Mouse (Mus musculus): ENCODE measurements around the gene Kcnab2.

Gene Kcnab2

GRCm38 (mm10) chr4:152477466-152478223 lies at the start of gene Kcnab2:
Gene Kcnab2, minus strand, starts transcription at chr4:152477871.
- DNase-seq (ENCODE audit: low spot score in 2 of 2), result peak; percentile 85 to 96

- peak; percentile 19 to 68 for DNase-seq (ENCODE audit: low spot score in 2 of 2)
These were observed 42.4 kb upstream of the Kcnab2 start for GRCm38 (mm10) chr4:152520083-152520482.

GRCm38 (mm10) chr4:152519106-152519505 lies 41.4 kb upstream of the Kcnab2 start:
- DNase-seq (ENCODE audit: low spot score in 2 of 2), result no peak

- DNase-seq (ENCODE audit: low spot score in 2 of 2), result no peak
These were observed 37.2 kb upstream of the Kcnab2 start for GRCm38 (mm10) chr4:152514884-152515283.

- DNase-seq (ENCODE audit: low spot score in 2 of 2), result no peak
These were observed 34.7 kb upstream of the Kcnab2 start for GRCm38 (mm10) chr4:152512221-152512925.

- DNase-seq (ENCODE audit: low spot score in 2 of 2), result no peak
These were observed 16.7 kb upstream of the Kcnab2 start for GRCm38 (mm10) chr4:152494360-152494879.

GRCm38 (mm10) chr4:152491250-152491899 lies 13.7 kb upstream of the Kcnab2 start:
- peak; percentile 61 to 85 for DNase-seq (ENCODE audit: low spot score in 2 of 2)

- DNase-seq (ENCODE audit: low spot score in 2 of 2), result no peak
These were observed 12.6 kb upstream of the Kcnab2 start for GRCm38 (mm10) chr4:152490311-152490710.

- no peak for DNase-seq (ENCODE audit: low spot score in 2 of 2)
These were observed 10.4 kb upstream of the Kcnab2 start for GRCm38 (mm10) chr4:152488046-152488445.

GRCm38 (mm10) chr4:152480426-152480825 lies 2.8 kb upstream of the Kcnab2 start:
- no peak for DNase-seq (ENCODE audit: low spot score in 2 of 2)

GRCm38 (mm10) chr4:152478224-152478567 lies 525 bp upstream of the Kcnab2 start:
- no peak for DNase-seq (ENCODE audit: low spot score in 2 of 2)

- DNase-seq (ENCODE audit: low spot score in 2 of 2), result no peak
These were observed 585 bp downstream of the Kcnab2 start for GRCm38 (mm10) chr4:152477106-152477465.

- DNase-seq (ENCODE audit: low spot score in 2 of 2), result no peak
These were observed 1.1 kb downstream of the Kcnab2 start, which contains the start of gene Nphp4 for GRCm38 (mm10) chr4:152476427-152477023. Gene Nphp4, plus strand, starts transcription at chr4:152476706.

GRCm38 (mm10) chr4:152475941-152476340 lies 1.7 kb downstream of the Kcnab2 start:
- DNase-seq (ENCODE audit: low spot score in 2 of 2), result no peak

- no peak for DNase-seq (ENCODE audit: low spot score in 2 of 2)
These were observed 9.7 kb downstream of the Kcnab2 start for GRCm38 (mm10) chr4:152467951-152468350.

- no peak for DNase-seq (ENCODE audit: low spot score in 2 of 2)
These were observed 11.1 kb downstream of the Kcnab2 start for GRCm38 (mm10) chr4:152466601-152467000.

GRCm38 (mm10) chr4:152465116-152465515 lies 12.6 kb downstream of the Kcnab2 start:
- no peak for DNase-seq (ENCODE audit: low spot score in 2 of 2)

GRCm38 (mm10) chr4:152463147-152463546 lies 14.5 kb downstream of the Kcnab2 start:
- no peak for DNase-seq (ENCODE audit: low spot score in 2 of 2)

GRCm38 (mm10) chr4:152462516-152462915 lies 15.2 kb downstream of the Kcnab2 start:
- DNase-seq (ENCODE audit: low spot score in 2 of 2), result no peak

GRCm38 (mm10) chr4:152457673-152458072 lies 20.0 kb downstream of the Kcnab2 start:
- DNase-seq (ENCODE audit: low spot score in 2 of 2), result no peak

- DNase-seq (ENCODE audit: low spot score in 2 of 2), result no peak
These were observed 21.1 kb downstream of the Kcnab2 start for GRCm38 (mm10) chr4:152456609-152457008.

- no peak for DNase-seq (ENCODE audit: low spot score in 2 of 2)
These were observed 23.5 kb downstream of the Kcnab2 start for GRCm38 (mm10) chr4:152454153-152454552.
